Mouse (Mus musculus): ENCODE measurements around the gene Spata31d1c. TPM values are rescaled to one million over a fixed set of nuclear protein-coding genes. Genes with fewer than 3 reads are reported as not detected.

Gene Spata31d1c
- not detected for total RNA-seq (2021)

- DNase-seq (ENCODE audit: low spot score) = no peak
- intact Hi-C loops (cut with DNase I) = no loop called here
Measured at GRCm38 (mm10) chr13:65032758-65033157, at the start of gene Spata31d1c. Gene Spata31d1c, plus strand, starts transcription at chr13:65033058.

- intact Hi-C loops (cut with DNase I) = no loop called here
- DNase-seq (ENCODE audit: low spot score) = no peak
Measured at GRCm38 (mm10) chr13:64988828-64989227, 44.0 kb upstream of the Spata31d1c start.

- intact Hi-C loops (cut with DNase I) = no loop called here
- no peak for DNase-seq (ENCODE audit: low spot score)
Measured at GRCm38 (mm10) chr13:65005414-65005813, 27.4 kb upstream of the Spata31d1c start.

- no peak for DNase-seq (ENCODE audit: low spot score)
- intact Hi-C loops (cut with DNase I) = no loop called here
Measured at GRCm38 (mm10) chr13:65006760-65007159, 26.1 kb upstream of the Spata31d1c start.

GRCm38 (mm10) chr13:65007971-65008370, 24.9 kb upstream of the Spata31d1c start:
- intact Hi-C loops (cut with DNase I) = no loop called here
- no peak for DNase-seq (ENCODE audit: low spot score)

GRCm38 (mm10) chr13:65011052-65011738, 21.7 kb upstream of the Spata31d1c start:
- intact Hi-C loops (cut with DNase I) = no loop called here

GRCm38 (mm10) chr13:65035057-65035456, 2.2 kb downstream of the Spata31d1c start:
- DNase-seq (ENCODE audit: low spot score) = no peak
- intact Hi-C loops (cut with DNase I) = loop anchor here (2.0 kb wide), 1 partner anchor 94 kb away; no protein-coding TSS in a partner anchor

More at GRCm38 (mm10) chr13:65011052-65011738, 21.7 kb upstream of the Spata31d1c start:
- no peak for DNase-seq (ENCODE audit: low spot score)

- no peak for DNase-seq (ENCODE audit: low spot score)
- intact Hi-C loops (cut with DNase I) = no loop called here
Measured at GRCm38 (mm10) chr13:65052660-65053059, 19.8 kb downstream of the Spata31d1c start, which contains the start of gene Prss47. Gene Prss47, minus strand, starts transcription at chr13:65052760.

GRCm38 (mm10) chr13:65069969-65070368, 37.1 kb downstream of the Spata31d1c start:
- DNase-seq (ENCODE audit: low spot score) = no peak
- intact Hi-C loops (cut with DNase I) = no loop called here

Other genes with a start within 250 kb of the Spata31d1c start
- not detected for gene Cntnap3, start 129.1 kb upstream of the Spata31d1c start, total RNA-seq (2021)
- gene Spata31, start 115.7 kb upstream of the Spata31d1c start, total RNA-seq (2021) = not detected
- not detected for gene Prss47, start 19.7 kb downstream of the Spata31d1c start, total RNA-seq (2021)
- 10 to 100 TPM; 16.6 to 20.6 TPM for gene Mfsd14b, start 79.9 kb downstream of the Spata31d1c start, total RNA-seq (2021)
- not detected for gene Olfr465-ps1, start 105.0 kb downstream of the Spata31d1c start, total RNA-seq (2021)
- gene Olfr466, start 117.2 kb downstream of the Spata31d1c start, total RNA-seq (2021) = not detected
- not detected for gene Nlrp4f, start 172.9 kb downstream of the Spata31d1c start, total RNA-seq (2021)
- not detected for gene Gm10775, start 226.5 kb downstream of the Spata31d1c start, total RNA-seq (2021)
- 10 to 100 TPM; 20.6 to 23.2 TPM for gene Zfp369, start 245.8 kb downstream of the Spata31d1c start, total RNA-seq (2021)

Measured in heart, postnatal 25 days (tissue).